Mouse (Mus musculus): Measurements from ENCODE around the gene Paf1.

Gene Paf1

DNA sequence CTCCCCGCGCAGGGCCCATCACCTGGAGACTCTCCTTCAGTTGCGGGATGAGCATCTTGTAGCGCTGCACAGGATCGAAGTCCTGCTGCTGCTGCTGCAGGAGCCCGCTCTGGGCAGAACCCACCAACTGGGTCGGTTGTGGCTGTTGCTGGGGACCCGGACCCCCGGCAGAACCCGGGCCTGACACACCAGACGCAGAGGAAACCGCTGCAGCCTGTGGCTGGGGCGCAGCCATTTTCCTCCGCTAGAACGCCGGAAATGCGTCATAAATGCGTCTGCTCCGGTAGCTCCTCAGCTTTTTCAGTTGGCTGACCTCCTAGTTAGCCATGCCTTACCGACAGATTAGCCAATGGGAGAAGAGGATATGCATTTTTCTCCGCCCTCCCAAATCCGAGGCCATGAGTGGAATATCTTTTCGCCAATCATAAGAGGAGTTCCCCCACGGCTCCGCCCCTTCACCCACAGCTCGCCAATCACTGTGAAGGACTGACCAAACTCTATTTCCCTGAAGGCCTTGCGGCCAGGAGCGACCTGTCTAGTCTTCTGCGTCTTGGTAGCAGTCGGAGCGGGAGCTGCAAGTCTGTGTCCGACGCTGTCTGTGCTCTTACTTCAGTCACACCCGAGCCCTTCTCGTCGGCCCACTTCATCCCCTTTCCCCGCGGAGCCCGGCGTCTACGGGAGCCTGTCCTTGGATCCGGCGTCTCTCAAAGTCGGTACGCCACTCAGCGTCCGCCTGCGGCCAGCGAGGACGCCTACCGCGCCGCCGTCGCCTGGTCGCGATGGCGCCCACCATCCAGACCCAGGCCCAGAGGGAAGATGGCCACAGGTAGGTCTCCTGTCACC lies at the start of gene Paf1, which contains the start of gene Med29:
Paf1 (plus strand) TSS at position 523 of the 843 bp plus-strand sequence.
Med29 (minus strand) TSS at position 280 of the 843 bp plus-strand sequence.
- DNase-seq, result peak; percentile 97

DNA sequence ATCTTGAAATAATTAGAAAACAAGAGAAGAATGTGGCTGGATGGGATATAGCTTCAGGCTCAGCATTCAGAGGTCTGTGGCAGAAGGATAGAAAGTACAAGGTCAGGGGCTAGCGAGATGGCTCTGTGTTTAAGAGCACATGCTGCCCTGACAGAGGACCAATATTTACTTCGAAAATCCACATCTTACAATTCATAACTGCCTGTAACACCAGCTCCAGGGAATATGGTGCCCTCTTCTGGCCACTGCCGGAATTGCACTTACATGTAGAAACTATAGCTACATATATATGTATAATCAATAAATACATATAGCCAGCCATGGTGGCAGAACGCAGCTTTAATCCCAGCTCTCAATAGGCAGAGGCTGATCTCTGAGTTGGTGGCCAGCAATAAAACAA lies 48.1 kb upstream of the Paf1 start:
- DNase-seq, result peak; percentile 72

DNA sequence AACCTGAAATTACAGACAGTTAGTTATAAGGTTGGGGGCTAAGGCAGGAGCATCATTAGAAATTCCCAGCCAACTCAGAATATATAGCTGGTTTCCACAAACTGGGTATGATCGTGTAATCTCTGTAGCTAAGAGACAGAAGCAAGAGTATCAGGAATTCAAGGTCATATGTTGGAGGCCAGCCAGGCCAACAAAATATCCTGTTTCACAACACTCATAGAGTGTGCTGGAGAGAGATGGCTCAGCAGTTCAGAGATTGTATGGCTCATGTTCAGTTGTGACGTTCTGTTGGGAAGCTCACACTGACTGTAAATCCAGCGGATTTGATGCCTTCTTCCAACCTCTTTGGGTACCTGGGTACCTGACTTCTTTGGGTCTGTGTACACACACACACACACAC lies 45.0 kb upstream of the Paf1 start:
- no peak for DNase-seq

DNA sequence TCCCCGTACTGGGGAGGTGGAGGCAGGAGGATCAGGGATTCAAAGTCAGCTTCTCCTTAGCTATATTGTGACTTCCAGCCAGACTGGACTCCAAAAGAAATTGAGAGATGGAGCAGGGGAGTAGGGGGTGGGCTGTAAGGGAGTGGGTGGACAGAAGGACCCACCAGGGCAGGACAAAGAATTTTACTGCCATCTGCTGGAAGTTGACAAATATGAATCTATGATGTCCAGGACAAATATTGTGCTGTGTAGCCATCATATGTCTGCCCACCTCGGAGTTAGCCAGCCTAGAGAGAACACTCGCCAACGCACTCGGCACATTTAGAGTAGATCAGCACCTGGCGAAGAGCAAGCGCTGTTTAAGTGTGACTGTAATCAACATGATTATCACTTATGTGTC lies 44.1 kb upstream of the Paf1 start:
- peak; percentile 52 for DNase-seq

DNA sequence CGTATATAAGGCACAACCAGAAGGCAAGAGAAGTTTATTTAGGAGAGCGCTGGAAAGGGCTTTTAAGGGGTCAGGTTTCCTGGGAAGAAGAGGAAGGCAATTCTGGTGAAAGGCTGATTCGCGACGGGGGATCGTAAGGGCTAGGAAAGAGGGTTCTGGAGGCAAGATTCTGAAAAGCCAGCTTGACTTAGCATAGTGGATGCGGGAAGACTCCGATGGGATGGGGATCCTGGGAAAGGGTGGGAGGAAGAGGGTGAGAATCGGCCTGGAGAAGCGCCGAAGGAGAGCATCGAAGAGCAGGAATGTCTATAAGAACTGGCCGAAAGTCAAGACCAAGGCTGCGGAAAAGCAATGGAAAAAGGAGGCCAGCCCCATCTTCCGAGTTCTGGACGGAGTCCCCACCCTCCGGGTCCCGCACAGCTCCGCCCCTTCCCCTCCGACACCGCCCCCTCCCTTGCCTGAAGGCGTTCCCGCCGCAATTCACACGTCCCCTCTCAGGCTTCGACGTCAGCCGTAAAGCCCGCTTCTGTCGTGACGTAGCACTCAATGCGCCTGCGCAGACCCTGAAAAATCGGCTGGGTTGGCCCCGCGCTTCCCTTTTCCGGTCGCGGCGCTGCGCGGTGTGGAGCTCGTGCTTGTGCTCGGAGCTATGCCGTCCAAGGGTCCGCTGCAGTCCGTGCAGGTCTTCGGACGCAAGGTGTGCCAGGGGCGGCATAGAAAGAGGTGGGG lies 42.4 kb upstream of the Paf1 start, which contains the start of gene Rps16:
Rps16 (plus strand) TSS at position 498 of the 729 bp plus-strand sequence.
- peak; percentile 99 for DNase-seq

DNA sequence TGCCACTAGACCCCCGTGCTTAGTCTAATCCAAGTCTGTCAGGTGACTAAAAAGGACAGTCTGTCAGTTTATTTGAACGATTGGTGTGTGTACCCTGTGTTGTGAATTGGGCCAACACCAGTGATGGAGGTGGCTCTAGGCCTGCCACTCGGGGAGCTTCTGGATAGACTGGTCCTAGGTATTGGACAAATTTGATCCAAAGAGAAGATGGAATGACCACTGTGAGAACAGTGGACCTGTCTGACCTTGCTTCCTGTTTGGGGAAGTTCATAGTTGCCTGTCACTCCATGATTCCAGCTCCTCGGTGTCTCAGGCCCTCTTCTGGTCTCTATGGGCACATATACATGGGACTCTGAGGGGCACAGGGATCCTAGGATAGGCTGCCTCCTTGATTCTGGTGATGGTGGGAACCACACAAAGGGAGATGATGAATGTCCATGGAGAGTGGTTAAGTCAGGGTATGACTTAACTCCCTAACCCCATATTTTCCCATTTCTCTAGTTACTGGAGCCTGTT lies 41.0 kb upstream of the Paf1 start:
- no peak for DNase-seq

DNA sequence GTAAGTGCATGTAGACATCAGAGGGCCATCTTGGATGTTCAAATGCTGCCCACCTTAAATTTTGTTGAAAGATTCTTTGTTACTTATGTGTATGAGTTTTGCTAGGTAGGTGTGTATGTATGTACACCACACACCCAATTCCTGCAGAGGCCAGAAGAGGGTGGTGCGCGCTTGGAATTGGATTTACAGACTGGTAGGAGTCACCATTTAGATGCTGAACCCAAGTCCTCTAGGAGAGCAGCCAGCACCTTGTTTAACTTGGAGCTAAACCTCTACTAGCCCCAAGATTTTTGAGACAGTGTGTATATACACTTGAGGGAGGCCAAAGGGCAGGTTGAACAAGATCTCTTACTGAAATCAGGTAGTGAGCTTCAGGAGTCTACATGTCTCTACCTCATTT lies 39.5 kb upstream of the Paf1 start:
- DNase-seq, result no peak

DNA sequence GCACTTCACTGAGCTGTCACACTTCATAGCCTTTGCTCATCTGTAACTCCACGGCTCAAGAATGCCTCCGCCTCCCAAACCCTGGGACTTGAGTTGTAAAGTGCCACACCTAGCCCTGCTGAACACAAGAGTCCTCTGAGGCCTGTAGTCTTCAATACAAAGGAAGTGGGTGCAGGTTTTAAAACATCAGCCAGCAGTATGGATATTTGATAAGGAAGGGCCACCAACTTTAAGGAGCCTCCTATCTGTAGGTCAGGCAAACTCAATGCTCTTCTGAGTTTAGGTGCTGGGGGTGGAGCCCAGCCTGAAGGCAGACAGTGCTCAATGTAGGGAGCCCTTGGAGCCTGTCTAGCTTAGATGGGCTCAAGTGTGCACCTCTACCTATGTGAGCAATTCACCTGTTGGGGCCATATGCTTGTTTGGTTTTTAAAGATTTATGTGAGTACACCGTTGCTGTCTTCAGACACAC lies 38.6 kb upstream of the Paf1 start:
- DNase-seq, result no peak

DNA sequence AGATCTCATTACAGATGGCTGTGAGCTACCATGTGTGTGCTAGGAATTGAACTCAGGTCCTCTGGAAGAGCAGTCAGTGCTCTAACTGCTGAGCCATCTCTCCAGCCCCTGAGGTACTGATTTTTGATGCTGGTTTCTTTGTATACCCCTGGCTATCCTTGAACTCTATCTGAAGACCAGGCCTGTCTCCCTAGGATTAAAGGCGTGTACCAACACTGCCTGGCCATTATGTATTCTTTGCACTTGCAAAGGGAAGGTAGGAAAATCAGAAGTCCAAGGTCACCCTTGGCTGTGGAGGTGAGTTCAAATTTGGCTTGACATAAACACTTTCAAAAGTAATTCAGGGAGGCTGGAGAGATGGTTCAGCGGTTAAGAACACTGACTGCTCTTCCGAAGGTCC lies 38.2 kb upstream of the Paf1 start:
- no peak for DNase-seq

DNA sequence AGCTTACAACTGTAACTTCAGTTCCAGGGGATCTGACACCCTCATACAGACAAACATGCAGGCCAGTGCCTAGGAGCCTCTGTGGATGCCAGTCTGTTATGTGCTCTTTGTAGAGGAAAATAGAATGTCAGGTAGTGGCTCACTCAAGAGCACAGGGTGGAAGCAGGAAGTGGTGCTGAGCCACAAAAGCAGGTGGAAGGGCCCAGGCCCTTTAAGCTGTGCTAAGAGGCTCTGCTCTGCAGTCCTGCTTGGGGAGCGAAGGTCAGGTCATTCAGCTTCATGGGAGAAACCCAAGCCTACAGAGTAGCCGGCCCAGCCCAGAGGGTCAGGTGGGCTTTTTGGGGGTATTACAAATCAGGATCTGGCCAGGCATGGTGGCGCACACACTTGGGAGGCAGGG lies 37.5 kb upstream of the Paf1 start:
- no peak for DNase-seq

DNA sequence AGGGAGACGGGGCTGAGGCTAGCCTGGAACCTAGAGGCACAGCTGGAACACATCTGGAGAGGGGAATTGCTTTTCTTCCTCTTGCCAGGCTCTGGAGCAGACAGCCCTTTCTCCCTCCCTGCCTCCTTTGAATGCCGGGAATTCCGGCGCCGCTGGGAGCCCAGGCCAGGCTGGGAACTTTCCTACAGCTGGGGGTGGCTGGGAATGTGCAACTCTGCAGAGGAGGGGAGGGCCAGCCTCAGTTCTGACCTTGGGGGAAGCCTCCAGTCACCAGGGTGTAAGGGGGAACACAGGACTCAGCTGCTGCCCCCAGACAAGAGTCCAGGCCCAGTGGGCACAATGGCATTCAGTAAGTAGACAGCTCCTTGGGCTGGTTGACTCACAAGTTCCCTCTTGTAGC lies 35.8 kb upstream of the Paf1 start:
- peak; percentile 74 for DNase-seq

DNA sequence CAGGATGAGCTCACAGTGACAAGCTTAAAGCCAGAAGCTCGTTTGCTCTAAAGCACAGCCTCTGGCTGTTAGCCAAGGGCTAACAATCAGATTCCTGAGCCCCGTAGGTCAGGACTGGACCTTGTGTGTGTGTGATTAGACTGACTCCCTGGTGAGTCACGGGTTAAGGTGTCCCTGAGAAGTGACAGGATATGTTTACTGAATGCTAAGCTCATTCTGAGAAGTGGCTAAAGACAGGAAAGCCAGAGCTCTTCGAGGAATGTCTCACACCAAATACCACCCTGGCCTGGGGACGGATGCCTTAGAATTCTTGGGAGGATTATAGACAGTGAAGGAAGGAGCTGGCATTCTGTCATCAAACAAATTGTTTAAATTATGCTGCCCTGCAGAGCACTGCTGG lies 34.8 kb upstream of the Paf1 start:
- peak; percentile 34 for DNase-seq

DNA sequence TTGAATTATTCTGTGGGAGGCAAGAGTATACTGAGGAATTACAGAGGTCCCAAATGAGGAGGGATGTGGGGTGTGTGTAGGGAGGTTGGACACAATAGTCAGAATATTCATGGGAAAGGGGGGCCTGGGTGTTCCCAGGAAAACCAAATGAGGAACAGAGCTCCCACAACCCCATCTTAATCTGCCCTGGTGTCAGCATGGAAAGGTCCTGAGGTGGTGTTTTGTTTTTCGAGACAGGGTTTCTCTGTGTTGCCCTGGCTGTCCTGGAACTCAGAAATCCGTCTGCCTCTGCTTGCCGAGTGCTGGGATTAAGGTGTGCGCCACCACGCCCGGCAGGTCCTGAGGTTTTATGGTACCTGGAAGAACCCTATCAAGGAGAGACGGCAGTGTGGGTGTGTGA lies 34.3 kb upstream of the Paf1 start:
- DNase-seq, result no peak

DNA sequence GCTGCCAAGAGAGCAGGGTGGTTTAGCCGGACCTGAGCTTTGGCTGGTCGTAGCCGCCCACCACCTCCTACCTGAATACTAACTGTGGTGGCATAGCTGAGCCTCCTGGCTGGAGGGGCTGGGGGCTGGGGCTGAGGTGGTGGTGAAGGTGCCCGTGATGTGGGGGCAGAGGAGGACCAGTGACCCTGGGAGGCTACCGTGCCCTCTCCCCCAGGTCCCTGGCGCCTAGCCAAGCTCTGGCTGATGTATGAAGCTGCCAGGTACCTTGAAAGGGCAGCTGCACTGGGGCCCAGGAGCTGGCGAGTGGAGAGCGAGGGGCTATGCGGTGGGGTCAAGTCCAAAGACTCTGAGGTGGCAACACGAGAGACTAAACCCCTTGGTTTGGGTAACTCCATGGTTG lies 32.9 kb upstream of the Paf1 start:
- DNase-seq, result no peak

DNA sequence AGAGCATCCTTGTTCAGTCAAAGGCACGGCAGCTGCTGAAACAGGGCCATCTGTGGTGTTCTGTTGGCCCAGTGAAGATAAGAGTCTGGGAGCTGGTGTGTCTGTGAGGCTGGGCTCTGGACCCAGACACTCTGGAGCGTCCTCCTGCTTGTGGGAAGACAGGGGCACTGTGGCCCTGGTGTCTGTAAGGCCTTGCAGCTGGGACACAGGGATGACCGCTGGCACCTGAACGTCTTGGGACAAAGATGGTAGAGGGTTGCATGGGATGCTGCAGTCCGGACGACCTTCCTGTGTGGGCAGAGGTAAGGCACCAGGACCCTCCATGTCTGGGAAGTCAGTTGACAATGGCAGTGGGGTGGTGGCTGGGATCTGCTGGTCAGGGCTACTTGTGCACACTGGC lies 32.5 kb upstream of the Paf1 start:
- DNase-seq, result no peak

DNA sequence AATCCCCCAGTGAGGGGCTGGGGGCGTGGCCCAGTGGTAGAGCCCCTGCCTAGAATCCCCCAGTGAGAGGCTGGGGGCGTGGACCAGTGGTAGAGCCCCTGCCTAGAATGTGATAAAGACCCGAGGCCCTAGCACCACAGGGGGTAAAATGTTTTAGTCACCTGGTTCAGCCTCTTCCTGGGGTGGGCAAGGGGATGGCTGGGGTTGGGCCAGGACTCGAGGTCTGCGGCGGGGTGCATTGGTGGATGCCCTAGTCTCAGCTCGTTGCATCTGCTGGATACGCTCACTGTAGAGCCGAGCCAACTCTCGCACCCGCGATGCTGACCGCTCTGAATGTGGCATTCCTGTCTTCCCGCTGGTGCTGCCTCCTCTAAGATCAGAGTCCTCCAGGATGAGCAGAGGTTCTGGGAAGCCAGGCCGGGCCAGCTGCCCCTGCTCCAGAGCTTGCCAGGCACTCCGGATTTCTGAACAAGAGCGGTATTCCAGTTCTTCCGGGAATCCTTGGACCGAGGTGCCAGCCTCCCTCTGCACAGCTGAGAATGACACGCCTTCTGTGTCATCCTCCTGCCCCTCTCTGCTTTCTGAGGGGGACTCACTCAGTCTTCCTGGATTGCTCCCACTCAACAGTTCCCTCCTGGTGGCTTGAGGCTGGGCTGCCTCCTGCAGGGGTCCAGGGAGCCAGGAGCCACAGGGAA lies 31.0 kb upstream of the Paf1 start:
- no peak for DNase-seq

DNA sequence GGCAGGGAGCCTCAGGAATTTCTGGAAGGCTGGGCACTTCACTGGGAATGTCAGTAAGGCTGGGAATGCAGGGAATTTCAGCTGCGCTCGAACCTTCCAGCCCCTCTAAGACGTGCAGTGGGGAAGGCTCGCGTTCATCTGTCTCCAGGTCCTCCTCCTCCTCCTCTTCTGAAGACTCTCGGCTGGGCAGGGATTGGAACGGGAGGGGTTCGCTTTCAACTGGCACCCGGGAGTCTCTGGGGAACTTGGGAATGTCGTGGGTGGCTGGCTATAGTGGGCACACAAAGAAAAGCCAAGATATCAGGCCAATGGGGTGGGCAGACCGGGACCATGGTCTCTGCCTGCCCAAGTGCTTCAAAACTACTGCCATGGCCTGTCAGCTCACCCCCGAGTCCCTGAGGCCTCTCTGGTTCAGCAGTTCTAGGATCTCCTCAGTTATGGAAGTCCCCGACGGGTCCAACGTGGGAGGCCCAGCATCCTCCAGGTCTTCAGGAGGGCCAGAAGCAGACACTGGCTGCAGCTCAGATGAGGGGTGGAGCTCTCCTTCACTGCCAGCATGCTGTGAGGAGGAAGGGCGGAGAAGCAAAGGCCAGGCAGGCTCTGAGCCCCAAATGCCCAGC lies 30.2 kb upstream of the Paf1 start:
- no peak for DNase-seq

DNA sequence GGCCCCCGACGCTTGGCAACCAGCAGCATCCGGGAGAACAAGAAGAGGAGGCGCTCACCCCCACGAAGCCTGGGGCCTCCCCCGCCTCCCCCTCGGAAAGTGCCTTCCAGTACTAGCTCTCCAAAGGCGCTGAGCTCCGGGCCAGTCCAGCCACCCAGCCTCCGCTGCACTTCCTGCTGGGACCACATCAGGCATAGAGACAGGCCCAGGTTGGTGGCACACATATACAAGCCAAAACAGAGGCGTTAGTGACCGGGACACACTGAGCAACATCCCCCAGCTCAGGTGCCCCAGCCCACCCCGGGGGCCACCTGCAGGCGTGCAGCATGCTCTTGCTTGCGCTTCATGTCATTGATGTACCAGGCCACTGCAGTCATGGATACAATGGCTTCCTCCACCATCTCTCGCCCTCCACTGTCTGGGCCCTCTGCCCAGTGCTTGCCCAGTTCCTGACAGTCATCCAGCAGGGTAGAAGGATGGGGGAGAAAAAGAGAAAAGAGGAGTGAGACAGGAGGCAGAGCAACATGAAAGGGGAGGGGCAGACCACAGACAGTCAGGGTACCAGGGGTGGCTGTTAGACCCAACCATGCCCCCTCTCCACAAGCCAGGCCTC lies 25.0 kb upstream of the Paf1 start:
- DNase-seq, result no peak

DNA sequence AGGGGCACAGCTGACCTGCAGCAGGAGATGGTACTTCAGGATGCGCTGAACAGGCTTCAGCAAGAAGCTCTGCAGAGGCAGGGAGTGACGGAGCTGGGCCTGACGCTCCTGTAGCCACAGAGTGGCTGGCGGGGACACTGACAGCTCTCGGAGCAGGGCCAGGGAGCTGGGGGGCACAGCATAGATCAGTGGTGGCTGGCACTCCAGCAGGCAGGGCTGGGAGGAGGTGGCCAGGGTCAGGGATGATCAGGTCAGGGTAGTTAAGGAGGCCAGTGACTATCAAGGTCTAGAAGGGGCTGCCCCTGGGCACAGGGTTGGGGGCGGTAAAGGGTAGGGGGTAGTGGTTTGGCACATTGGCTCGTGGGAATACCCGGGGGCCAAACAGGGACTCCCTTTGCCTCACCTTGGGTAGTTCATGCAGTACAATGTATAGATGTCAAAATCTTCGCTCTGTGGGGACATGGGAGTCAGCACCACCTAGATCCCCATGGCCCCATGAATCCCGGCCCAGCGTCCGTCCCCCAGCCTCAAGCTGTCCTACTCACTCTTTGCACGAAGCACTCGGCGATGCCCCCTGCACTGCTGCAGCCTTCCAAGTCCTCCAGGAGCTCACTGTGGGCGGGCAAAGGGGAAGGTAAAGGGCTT lies 24.4 kb upstream of the Paf1 start:
- no peak for DNase-seq

DNA sequence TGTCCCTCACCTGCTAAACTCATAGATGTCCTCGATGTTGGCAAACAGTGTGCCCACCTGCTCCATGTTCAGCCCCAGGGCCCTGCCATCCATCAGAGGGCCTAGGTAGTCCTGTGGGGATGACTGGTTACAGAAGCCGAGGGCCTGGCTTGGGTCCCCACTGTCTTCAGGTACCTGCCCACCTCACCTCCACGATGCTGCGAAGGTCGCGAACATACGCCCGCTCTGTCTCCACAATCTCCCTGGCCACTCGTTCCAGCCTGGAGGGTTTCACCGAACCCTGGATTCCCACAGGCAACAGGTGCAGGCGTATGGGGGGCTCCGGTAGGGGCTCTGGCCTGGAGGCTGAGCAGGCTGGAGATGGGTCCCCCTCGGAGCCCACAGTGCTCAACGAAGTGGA lies 22.7 kb upstream of the Paf1 start:
- DNase-seq, result no peak

DNA sequence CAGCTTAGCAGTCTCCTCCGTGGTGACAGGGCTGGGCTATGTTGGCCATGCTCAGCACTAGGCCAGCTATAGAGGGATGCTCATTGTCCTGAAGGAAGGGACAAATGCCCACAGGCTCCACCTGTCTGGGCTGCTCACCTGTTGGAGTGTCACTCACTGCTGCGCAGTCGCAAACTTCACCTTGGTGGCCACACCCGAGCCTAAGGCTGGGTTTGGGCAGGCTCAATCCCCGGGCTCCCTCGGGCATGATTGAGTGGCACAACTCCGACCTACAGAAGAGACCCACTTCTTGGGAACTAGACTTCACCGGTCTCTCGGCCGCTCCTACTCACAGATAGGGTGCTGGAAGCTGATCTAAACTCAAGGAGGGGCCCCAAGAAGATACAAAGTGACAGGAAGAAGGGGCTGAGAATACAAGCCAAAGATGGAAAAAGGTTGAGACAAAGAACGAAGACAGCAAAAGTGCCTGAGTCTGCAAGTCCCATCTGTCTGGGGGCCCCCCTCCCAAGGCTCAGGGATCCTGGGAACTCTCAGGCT lies 21.7 kb upstream of the Paf1 start:
- no peak for DNase-seq

Data from embryo, embryonic 11 days (tissue).